Mouse (Mus musculus): ENCODE measurements around the gene Gm9918. TPM values are rescaled to one million over a fixed set of nuclear protein-coding genes. Genes with fewer than 3 reads are reported as not detected.
A peak's percentile ranks its signal among the peaks of the same experiment; 100 is the strongest.

Gene Gm9918
- total RNA-seq, 2 experiments from 2014 or later, result not detected

DNA sequence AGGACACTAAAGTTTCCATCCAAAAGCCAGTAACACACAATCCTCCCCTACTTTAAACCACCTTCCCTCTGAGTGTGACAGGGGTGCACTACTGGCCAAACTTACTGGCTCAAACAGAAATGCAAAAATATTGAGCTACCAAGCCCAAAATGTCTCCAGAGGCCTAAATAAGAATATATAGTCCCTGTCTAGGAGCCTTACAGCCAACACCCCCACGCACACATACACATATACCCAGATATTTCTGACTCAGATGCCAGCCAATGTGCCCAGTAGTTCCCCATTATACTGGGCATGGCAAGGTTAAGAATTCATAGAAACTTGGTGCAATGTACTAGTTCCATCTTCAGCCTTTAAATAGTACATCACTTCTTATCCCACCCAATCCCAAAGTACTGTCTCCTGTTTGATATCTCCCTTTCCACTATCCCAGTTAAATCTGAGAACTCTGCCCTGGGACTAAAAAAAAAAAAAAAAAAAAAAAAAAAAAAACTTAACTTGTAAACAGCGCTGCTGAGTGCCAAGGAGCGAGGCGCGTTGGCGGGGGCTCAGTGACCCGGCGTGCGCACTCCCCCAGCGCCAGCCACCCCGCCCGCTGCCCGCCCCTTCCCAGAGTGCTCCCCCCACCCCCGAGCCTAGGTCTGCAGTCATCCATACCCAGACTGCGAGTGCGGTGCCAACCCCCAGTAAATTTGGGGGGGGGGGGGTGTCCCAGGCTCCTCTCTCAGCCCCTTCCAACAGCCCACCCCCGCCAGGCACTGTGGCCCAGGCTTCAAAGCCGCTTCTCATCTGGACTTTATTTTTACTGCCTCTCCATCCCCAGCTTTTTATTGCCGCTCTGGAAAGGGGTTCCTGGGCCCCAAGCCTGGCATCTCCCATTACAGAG, 25.8 kb upstream of the Gm9918 start:
- ATAC-seq (replicated peaks; ENCODE audit: poor library complexity), result no peak

DNA sequence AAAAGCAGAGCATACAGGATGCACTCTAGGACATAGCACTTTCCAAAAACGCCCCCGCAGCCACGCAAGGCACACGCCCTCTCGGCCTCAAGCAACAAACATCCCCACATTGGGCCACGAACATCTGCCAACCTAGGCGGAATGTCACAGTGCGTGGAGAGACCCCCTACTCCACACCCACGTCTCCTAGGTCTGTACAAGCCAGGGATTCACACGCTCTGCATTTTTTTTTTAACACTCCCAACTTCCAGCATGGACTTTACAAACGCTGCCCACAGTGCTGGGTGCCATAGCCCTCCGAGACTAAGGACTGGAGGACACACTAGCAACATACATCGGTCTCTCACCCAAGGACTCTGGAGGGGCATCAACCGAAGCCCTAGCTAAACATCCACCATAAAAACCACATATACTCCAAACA, 24.9 kb upstream of the Gm9918 start:
- ATAC-seq (replicated peaks; ENCODE audit: poor library complexity), result no peak

GRCm38 (mm10) chr15:102245891-102246741, 24.2 kb upstream of the Gm9918 start:
- peak; percentile 51 for ATAC-seq (replicated peaks; ENCODE audit: poor library complexity)

DNA sequence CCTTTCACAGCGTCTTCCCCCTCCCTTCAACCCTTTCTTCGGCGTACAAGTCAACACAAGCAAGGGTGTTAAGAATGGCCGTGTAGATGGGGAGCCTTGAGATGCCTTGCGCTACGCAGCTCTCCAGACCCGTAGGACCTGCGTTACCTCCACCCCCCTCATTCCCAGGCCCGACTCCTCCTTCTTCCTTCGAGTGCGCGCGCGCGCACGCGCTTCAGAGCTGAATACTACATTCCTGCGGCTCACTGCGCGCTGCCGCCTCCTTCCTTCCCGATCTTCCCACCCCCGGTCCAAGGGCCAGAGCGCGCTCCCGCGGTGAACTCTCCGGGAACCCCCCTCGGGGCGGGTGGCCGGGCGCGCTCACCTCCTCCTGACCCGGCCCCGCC, 23.5 kb upstream of the Gm9918 start:
- peak; percentile 48 for ATAC-seq (replicated peaks; ENCODE audit: poor library complexity)

DNA sequence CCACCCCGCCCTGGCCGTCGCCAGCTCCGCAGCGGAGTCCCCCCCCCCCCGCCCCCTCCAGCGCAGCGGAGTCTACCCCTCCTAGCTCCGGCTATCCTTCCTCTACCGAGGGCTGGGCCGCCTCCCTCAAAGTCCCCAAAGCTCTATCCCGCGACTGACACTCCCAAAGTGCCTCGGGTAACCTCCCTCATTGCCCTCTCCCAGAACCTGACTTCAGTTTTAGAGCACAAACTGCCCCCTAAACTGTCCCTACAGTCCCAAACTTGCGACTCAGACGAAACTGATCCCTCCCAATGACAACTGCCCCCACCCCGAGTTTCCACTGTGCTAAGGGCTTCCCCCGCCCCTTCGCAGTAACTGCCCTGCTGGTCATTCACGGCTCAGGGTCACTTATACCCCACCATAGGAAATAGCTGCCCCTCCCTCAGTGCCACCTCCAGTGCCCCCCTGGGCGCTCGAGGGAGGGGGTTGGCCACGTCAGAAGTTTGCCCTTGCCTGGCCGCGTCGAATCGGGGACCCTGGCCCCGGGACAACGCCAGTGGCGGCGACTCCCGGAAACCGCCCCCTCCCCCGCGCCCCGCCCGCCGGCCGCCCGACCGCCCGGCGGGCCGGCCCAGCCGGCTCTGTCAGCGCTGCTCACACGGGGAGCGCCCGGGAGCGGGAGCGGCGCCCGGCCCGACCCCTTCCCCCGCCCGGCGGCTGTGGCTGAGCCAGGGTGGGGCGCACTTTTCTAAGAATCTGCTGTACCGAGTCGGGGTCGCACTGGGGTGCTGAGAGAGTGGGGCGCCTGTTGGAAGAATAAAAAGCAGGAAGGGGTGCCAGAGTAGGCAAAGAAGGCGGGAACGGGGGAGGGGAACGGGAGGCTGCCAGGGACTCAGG, 22.9 kb upstream of the Gm9918 start:
- ATAC-seq (replicated peaks; ENCODE audit: poor library complexity), result peak; percentile 7

DNA sequence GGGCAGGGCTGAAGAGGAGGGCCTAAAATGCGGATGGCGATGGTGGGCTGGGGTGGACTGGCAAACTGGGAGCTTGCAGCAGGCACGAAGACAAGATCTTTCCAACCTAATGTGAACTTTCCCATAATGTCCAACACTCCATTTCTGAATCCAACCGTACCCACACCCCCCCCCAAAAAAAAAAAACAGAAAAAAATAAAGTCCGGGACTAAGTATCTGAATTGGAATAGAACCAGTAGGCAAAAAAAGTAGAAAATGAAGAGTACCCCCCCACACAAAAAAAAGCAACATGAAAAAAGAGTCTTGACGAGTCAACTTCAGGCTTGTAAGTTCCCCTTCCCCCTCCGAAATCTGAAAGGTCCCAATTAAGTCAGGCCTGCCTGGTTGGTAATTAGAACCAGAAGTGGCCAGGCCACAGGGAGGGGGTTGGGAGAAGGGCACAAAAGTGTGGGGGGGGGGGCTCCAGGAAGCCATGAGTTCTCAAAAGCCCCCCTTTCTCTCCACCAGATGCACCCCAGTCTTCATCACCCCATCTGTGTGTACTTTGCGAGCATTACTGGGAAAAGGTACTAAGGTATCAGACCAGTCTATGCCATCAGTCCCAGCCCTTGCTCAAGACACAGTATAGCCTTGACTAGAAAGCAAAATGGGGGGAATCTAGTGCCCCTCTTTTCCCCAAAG, 22.1 kb upstream of the Gm9918 start:
- no peak for ATAC-seq (replicated peaks; ENCODE audit: poor library complexity)

DNA sequence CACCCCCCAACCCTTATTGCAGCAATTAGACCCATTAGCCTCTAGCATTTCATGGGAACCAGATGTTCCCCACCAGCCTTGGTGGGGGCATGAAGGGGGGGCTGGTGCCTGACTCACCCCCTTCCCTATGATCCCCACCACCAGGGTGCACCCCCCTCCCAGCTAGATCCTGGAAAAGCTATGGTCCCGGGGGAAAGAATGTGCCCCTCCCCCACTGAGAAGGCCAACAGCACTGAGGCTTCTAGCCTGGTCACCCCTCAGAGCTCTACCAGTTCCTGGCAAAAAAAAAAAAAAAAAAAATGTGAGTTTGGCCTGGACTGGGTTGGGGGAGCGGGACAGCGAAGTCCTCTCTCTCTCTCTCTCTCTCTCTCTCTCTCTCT, 21.6 kb upstream of the Gm9918 start:
- no peak for ATAC-seq (replicated peaks; ENCODE audit: poor library complexity)

DNA sequence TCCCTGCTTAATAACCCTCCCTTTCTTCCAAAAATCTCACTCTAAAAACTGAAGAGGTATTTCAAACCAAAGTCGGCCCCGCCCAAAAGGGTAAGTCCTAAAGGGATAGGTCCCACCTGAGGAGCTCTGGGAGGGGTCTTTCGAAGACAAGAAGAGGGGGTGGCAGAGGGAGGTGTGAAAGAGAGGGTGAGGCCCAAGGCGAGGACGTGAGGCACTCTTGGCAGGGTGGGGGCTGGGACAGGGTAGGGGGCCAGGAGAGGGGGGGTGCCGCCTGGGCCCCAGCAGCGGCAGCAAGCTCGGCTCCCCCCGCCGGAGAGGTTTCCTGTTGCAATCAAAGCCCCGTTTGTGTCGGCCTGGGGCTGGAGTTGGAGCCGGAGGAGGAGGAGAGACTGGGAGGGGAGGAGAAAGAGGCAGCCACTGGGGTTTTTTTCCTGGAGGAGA, 21.1 kb upstream of the Gm9918 start:
- ATAC-seq (replicated peaks; ENCODE audit: poor library complexity), result no peak

DNA sequence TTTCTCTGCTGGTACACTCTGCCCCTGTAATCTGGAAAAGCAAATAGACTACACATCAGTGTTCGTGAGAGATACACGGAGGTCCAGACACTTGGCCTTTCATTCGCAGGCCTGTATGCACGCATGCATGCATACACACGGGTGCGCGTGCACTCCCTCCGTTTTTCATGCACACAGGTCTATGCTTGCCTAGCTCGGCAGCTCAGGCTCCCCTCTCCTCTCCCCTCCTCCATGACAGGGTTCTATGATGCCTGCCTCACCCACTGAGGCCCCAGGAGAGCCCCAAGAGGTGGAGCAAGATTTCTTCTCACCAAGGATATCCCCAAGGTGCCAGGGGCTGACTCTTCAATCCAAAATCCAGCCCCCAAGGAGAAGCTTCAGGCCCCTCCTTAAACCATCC, 20.4 kb upstream of the Gm9918 start:
- no peak for ATAC-seq (replicated peaks; ENCODE audit: poor library complexity)

GRCm38 (mm10) chr15:102250521-102250920, 19.8 kb upstream of the Gm9918 start:
- no peak for ATAC-seq (replicated peaks; ENCODE audit: poor library complexity)

GRCm38 (mm10) chr15:102255547-102256255, 14.7 kb upstream of the Gm9918 start:
- ATAC-seq (replicated peaks; ENCODE audit: poor library complexity), result no peak

DNA sequence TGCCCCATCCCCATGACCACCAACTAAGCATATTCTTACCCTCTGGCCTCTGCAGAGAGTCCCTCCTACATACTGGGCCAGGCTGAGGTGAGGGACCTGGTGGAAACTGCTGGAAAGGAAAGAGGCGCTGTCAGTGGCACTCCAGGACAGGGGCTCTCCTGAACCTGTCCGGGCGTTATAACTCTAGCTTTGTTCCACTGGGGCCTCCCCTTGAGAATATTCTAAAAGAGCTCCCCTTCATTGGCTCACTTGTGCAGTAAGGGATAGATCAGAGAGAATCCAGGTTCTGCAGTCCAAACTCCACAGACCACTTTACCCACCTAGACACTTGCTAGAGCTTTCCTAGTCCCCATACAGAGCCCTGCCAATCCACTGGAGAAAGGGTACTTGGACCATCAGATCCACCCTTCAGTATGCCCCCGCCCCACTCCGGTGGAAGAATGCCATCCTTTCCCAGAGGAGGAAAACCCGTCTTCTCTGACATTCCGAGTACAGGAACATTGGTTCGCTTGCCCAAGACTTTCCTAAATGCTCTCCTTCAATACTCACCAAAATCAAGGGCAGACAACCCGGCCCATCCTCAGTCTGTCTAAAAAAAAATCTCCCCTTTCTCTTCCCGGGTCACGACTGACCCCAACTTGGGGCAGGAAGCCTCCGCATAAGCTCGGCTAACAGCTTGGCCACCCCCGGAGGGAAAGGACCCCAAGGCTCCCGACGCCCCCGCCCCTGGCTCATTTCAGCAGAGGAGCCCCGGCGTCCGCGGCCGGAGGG, 13.7 kb upstream of the Gm9918 start:
- ATAC-seq (replicated peaks; ENCODE audit: poor library complexity), result no peak

DNA sequence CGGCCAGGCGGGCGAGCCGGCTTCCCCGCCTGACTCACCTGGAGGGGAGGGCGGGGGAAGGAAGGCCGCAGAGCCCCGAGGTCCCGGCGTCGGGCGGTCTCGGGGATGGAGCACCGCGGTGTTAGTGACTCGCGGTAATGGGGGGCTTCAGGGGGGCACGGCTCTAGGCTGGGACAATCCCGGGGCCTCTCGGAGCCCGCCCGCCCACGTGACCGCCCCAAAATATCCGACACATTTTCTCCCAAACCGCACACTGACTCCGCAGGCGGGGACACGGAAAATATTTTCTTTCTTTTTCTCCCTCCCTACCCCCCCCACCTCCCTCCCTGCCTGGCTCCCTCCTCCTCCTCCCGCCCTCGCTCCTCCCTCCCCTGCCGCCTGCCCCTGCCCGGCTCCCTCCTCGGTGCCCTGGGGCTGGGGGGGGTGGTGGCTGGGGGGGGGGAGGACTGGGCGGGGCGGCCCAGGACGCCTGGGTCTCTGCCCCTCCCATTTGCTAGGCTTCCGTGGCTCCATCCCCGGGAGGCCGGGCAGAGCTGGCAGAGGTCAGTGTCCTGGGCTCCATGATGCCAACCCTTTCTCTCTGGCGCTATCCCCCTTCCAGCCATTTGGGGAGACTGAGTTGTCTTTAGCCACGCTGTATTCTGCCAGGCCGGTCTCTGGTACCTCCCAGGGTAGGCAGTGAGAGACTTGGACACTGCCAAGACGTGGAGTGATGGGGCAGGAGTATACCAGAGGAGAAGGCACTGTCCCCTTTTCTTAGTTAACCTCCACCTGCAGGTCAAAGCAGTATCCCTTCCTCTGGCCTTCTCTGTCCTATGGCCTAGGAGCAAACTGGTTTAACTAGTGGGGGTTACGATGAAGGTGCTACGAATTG, 12.9 kb upstream of the Gm9918 start, which contains the start of gene Rarg:
TSS of gene Rarg (minus strand) at position 316 of the 874 bp plus-strand sequence.
- ATAC-seq (replicated peaks; ENCODE audit: poor library complexity), result peak; percentile 40

- ATAC-seq (replicated peaks; ENCODE audit: poor library complexity), result no peak
These were observed 12.3 kb upstream of the Gm9918 start for GRCm38 (mm10) chr15:102258076-102258470.

DNA sequence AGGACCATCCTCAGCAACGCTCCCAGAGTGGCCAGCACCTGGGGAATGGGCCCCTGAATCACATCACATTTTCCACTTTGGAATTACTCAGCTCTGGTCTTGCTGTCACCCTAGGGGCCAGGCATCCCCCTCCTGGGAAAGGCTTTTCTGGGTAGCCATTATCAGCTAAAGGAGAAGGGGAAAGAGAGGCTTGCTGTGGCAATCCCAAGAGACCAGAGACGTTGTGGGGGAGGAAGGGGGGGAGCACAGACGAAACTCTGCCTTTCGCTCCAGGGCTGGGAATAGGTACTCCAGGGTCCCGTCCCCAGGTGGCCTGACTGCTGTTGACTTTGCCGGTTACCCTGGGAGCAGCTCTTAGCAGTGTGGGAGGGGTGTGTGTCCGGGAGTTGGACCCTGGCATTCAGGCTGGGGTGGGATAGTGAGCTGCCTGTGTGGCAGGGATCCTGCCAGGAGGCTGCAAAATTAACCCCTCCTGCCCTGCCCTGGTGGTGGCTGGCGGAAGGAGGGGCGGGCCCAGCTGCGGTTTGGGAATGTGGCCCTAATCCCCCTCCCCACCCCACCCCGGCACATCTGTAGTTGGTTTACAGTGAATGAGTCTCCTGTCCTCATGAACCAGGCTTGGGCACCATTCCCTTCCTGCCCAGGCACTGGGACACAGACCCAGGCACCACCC, 11.6 kb upstream of the Gm9918 start:
- ATAC-seq (replicated peaks; ENCODE audit: poor library complexity), result no peak

- ATAC-seq (replicated peaks; ENCODE audit: poor library complexity), result peak; percentile 27; the same call in 1 of the 2 replicates
These were observed 7.8 kb upstream of the Gm9918 start for GRCm38 (mm10) chr15:102262582-102262981.

GRCm38 (mm10) chr15:102263037-102263436, 7.3 kb upstream of the Gm9918 start:
- ATAC-seq (replicated peaks; ENCODE audit: poor library complexity), result no peak

Measured in megakaryocyte progenitor cell, adult 5-6 weeks (primary cell).